Mouse (Mus musculus): ENCODE results near the gene Lrrc8b.

Lrrc8b gene

DNA sequence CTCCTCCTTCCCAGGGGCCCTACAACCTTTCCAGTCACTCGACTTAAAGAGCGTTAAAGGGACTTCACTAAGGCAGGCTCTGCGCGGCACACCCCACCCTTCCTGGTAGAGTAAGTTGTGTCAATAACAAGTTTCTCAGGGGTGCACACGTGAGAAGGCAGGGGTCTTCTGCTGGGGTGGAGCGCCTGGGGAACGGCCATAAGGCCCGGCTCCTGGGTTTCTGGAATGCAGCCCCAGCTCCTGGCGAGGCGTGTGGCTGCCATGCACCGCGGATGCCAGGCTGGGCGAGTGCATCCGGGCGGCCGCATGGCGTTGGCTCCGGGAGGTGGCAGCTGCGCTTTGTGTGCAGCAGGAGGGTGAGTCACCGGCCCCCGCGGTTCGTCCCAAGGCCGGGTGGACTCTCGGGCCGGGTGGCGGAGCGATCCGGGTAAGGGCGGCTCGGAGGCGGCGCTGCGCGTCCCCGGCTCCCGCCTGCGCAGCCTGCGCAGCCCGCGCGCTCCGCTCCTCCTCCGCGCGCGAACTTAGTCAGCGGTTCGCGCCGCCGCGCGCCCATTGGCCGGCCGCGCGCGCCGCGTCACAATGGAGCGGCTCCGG, at the start of gene Lrrc8b:
Lrrc8b (plus strand) TSS at position 578 of the 594 bp plus-strand sequence.
- ATAC-seq (ENCODE audit: low TSS enrichment) = peak; percentile 74

DNA sequence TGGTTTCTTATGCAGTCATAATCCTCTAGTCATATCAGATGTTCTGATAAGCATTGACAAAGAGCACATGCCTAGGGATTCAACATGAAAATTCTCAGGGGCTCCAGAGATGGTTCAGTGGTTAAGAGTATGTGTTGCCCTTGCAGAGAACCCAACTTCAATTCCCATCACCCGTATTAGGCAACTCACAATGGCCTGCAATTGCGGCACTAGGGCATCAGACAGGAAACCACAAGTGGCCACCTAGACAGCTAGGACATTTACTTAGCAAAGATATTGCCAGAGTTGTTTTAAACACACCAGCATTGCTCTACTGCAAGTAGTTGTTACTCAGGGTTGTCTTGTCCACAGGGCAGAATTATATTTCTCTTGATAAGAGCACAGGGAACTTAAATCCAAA, 34.1 kb upstream of the Lrrc8b start:
- no peak for ATAC-seq (ENCODE audit: low TSS enrichment)

DNA sequence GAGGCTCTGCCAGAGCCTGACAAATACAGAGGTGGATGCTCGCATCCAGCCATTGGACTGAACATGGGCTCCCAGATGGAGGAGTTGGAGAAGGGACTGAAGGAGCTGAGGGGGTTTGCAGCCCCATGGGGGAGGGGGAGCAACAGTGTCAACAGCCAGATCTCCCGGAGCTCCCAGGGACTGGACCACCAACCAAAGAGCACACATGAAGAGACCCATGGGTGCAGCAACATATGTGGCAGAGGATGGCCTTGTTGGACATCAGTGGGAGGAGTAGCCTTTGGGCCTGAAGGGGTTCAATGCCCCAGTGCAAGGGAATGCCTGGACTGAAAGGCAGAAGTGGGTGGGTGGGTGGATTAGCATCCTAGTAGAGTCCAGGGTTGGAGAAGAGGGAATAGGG, 25.2 kb upstream of the Lrrc8b start:
- no peak for ATAC-seq (ENCODE audit: low TSS enrichment)

DNA sequence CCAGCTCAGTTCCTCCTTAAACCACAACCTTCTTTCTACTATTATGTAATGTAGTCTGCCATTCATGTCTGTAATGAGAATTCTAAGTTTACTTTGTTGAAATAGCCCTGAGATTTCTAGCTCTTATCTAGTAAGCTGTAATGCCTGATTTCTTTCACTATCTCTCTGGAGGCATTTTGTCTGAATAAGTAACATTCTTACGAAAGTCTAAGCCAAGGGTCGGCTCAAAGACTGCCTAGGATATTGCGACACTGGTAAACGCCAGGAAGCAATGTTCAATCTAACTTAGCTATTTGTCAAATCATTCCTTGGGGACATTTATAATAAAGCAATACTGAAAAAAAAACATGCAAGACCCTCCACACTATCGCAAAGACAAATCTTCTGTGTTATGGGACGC, 21.8 kb upstream of the Lrrc8b start:
- no peak for ATAC-seq (ENCODE audit: low TSS enrichment)

DNA sequence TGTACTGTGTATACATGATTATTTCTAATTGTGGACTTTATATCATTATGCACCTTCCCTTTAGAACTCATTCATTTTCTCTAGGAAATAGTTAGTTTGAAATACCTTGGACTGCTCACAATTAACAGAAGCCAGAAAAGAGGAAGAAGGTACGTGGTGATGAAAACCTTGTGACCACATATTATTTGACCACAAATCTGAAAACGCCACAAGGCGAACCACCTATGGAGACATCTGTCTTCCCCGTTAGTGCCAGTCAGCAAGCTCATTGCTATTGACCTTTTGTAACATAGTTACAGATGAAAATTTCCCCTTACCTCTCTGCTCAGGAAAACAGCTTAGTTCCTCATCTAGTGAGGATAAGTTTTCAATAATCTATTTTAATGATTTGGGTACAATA, 20.4 kb upstream of the Lrrc8b start:
- no peak for ATAC-seq (ENCODE audit: low TSS enrichment)

DNA sequence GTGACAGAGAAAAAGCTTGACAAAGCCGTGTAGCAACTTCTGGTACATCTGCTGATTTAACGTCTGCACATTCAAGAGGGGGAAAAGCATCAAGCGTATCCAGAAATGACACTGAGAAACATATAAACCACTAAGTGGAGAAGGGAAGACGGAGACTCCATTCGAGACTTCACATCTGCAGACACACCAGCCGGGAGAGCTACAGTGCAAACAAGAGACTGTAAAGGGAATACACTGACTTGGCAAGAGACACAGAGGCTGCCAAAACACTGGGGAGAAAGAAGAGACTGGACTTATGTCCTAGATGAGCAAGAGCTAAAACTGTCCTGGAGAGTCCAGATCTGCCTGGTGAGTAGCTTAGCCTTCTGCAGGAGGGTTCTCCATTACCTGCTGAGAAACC, 16.6 kb upstream of the Lrrc8b start:
- no peak for ATAC-seq (ENCODE audit: low TSS enrichment)

DNA sequence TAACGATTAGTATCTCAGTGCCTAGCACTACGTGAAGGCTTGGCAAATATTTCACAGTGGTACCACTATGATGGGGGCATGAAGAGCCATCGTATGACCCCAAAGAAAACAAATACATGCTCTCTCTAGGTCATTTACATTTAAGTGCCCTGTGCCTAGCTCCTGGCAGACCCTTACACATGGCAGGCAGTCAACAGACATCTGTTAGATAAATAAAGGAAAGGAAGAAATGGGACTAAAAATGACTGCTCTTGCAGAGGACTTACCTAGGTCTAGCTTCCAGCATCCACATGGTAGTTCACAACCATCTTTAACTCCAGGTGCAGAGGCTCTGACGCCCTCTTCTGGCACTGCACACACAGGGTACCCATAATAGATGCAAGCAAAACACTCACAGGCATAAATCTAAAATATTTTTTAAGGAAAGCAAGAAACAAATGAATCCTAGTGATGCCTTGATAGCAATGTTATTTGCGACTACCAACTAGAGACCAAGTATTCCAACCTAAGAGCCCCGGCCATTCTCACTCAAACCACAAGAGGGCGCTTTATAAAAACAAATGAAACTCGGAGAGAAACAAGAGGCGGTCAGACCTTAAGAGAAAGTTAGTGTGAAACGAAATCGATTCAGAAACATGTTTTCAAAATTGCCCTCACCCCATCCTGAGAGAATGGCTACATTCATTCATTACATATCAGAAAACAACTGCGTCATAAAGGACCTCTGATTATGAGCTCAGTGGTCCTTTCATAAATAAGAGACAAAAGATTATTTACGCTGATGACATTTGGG, 15.7 kb upstream of the Lrrc8b start:
- ATAC-seq (ENCODE audit: low TSS enrichment) = peak; percentile 84

DNA sequence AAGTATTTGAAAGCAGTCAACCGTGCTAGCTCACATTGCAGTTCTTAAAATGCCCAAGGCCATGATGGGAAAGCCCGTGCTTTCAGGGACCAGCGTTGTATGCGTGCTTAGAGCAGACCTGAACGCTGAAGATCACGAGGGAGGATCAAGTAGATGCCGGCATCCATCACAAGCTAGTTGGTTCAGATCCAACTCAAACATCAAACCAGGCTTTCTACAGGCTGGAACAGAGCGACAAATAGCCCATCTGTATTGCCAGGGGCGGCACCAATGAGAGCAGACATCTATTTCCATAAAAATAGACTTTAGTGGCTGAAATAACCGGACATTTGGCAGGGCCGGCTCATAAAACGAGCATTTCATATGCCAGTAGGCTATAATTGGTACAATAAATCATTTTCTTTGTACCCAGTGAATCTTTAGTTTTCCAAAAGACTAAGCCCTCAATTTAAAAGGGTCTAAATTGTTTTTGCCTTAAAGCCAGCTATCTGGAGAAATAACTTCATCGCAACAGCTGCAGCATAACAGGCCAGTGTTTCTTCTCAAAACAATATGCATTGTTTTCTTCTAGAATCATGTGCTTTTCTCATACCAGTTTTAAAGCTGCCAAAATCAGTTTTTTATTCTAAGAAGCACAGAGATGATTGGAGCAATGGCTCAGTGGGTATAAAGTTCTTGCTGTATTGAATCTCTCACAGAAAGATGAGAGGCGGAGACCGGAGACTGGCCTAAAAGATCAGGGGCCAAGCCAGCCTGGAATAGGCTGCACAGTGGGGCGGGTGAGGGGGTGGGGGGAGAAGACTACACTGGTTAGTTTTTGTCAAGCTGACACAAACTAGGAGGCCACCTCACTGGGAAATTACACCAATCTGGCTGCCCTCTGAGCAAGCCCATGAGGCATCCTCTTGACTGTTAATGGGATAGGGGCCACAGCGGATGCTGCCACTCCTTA, 14.9 kb upstream of the Lrrc8b start:
- ATAC-seq (ENCODE audit: low TSS enrichment) = peak; percentile 53

DNA sequence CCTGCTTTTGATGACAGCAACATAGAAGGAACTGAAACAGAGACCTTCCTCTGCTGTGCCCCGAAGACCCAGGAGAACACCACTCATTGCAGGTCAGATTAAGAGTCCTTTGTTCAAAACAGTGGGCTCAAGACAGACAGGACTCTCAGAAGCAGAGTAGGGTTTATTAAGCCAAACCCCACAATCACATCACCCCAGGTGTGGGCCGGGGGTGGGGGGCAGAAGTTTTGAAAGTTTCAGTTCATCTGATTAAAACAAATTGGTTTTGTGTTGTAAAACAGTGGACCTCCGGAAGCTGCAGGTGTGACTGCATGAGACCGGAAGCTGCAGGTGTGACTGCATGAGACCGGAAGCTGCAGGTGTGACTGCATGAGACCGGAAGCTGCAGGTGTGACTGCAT, 14.0 kb upstream of the Lrrc8b start:
- ATAC-seq (ENCODE audit: low TSS enrichment) = no peak

DNA sequence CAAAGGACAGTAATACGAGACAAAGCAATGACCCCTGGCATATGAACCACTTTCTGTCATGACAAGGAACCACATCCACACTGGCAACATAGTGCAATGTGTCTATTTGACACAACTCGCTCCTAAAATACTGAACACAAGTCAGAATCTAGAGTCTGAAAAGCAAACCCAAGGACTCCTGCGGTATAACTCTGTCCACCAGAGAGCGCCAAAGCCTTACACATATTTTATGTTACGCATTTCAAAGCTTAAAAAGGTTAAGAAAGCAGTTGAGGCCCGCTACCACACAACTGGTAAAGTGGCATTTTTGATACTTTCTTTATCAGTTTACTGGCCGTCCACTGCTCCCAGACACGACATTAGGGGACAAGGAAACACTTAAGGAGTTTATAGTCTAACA, 10.6 kb upstream of the Lrrc8b start:
- ATAC-seq (ENCODE audit: low TSS enrichment) = peak; percentile 47

DNA sequence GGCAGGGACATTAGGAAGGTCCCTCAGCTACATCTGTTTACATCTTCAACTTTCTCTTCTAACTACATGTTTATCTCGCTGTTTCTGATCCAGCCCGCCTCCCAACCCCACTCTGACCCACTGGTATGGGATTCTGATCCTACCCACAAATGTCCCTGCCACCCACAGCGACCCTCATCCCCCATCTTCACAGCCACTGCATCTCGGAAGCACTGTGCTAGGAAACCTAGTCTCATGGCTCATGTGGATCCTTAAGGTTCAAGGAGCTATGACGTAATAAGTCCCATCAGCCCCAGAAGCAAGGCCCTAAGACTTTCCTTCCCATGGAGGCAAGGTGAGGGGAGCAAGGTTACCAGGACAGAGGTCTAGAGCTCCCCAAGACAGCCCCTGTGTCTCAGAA, 7.9 kb upstream of the Lrrc8b start:
- no peak for ATAC-seq (ENCODE audit: low TSS enrichment)

DNA sequence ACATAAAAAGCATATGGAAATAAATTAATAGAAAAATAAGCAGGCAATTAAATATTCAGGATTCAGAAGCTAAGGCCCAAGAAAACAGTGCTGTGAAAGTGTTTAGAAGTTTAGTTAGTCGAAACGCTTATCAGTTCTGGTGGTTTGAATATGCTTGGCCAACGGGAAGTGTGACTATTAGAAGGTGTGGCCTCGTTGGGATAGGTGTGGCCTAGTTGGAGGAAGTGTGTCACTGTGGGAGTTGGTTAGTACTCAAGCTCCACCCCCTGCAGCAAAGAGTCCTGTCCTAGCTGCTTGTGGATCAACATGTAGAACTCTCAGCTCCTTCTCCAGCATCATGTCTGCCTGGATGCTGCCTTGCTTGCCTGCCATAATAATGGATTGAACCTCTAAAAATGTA, 6.5 kb upstream of the Lrrc8b start:
- no peak for ATAC-seq (ENCODE audit: low TSS enrichment)

DNA sequence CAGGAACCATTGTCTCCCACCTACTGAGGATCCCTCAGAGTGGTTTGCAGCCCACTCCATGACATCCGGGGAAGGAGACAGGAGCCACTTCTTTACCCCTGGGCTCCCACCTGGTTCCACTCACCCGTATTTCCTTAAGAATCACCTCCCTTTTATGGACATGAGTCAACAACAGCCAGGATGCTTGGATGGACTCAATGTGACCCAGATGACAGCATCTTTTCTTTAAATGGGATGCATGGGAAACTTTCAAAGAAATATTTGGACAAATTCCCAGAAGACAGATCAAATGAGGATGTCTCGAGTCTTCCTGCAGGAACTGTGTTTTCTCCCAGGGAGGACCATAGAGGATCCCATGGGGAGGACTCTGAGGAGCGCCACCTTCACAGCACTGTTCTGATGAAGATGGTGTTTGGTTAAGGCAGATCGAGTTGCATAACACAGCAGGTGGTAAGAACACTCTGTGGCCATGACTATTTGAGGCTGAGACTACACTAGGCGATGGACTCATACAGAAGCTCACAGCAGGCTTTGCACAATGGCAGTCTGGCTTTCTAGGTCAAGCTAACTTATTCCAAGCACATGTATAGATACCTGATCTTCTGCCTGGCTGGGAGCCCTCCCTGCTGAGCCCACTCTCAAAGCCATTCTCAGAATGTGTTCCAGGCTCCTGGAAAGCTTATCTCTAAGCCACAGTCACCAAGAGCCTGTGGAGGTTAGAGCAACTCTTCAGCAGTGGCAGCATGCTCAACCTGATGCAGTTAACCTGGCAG, 4.9 kb upstream of the Lrrc8b start:
- peak; percentile 54 for ATAC-seq (ENCODE audit: low TSS enrichment)

DNA sequence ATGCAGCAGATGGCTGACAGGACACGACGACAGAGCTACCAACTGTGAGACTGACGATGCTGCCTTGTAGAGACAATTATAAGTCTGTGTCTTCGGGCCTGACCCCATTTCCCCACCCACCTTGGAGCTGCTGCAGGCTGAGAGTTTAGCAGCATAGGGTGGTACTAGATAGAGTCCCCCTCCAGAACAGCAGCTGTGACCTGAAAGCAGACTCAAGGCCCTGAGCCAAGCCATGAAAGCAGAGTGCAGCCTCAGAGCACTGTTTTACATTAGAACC, 4.3 kb upstream of the Lrrc8b start:
- no peak; the same call in 1 of the 2 replicates for ATAC-seq (ENCODE audit: low TSS enrichment)

DNA sequence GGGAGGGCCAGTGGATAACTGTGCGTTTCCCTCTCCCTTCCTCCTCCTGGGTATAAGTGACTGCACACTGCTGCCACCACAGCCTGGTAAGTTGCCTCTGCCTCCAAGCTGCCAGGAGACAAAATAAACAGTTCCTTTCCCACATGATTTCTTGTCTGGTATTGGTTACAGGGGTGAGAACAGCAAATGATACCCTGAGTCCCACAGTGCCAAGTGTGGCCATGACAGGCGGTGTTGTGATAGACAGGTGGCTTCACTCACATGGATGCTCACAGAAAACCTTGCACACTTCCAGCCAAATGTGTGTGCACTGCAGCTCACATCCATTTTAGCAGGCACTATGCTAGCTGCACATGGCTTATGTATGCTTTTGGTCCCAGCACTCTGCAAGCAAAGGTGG, 3.8 kb upstream of the Lrrc8b start:
- ATAC-seq (ENCODE audit: low TSS enrichment) = no peak

DNA sequence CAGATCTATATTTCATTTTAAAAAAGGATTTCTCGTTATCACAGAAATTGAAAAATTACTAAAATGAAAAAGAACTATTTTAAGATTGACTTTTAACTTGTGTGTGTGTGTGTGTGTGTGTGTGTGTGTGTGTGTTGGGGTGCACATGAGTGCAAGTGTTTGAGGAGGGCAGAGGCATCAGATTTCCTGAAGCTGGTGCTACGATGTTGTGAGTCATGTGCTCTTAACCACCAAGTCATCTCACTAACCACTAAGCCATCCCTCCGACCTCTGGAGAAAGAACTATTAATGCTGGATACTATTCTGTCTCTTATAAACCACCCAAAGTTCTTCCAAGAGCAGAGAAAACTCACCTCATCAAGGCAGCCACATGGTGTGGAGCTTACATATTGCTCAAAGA, 2.9 kb upstream of the Lrrc8b start:
- ATAC-seq (ENCODE audit: low TSS enrichment) = no peak

DNA sequence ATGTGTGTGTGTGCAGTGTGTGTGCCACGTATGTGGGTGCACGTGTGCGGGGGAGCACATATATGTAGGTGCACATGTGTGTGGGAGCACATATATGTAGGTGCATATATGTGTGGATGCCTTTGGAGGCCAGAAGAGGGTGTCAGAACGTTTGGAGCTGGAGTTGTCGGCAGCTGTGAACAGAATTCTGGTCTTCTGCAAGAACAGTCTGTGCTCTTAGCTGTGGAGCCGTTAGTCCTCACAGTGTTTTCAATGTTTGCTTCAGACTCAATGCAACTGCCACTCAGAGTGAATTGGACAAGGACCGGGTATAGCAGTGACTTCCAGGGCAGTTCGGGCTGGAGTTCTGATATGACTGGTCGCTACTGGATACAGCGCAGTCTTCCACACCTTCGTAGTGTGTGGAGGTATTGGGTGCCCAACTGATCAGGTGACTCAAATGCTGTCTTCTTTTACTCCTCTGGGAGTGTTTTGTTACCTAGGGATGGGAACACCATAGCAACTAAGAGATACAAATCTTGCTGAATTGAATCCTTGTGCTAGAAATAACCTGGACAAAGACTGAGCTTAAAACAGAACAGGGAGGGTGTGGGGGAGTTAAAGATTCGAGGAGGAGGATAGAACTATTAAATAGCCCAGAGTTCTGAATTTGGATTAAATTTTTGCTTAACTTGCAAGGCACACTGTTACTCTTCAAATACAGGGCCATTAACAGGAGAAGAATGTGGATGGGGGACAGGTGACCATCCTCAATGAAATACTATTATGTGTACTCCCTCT, 1.0 kb upstream of the Lrrc8b start:
- ATAC-seq (ENCODE audit: low TSS enrichment) = peak; percentile 18; the same call in 1 of the 2 replicates

DNA sequence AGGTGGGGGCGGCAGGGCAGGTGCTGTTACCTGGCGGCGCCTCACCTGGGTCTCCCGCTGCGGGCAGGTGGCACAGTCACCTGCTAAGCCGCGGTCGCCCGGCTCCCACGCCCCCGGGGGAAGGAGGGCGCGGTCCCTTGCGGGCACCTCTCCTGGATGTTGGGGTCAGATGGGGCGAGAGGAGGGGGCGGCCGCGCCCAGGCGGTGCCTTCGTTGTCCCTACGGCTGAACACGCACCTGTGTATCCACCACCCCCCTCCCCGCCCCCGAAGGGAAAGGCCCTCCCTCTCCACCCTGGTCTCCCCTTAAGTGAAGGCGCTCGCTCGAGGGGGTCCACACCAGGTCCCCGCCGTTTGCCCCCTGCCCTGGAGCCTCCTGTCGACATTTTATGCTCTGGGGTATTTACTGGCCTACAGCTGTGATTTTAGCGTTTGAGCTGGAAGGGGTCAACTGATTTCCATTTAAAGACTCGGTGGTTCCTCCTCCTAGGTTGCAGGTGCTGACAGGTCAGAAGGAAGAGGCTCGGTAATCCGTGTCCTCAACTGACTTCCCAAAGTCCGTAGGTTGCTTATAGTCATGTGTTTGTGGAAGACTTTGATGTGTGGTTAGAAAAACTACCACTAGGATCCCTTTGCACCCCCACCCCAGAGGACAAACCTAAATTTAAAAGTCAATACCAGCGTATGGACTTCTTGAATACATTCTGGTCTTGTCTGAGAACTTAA, 538 bp downstream of the Lrrc8b start:
- ATAC-seq (ENCODE audit: low TSS enrichment) = no peak

DNA sequence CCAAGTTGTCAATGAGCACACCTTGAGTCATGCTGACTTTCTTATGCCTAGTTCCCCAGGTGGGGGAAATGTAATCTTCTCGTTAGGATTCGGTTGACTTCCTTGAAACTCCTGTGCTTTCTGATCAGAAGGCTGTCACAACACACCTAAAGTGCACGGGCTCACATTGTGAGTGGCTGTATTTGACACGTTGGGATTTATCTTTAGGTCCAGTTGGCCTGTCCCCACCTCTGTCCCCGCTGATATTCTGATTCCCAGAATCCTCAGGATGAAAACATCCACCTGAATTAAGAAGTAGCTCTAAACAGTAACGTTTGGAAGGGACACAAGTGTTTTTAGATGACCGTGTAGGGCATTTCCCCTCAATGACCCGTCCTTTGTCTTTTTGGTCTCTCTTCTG, 1.6 kb downstream of the Lrrc8b start:
- ATAC-seq (ENCODE audit: low TSS enrichment) = no peak

DNA sequence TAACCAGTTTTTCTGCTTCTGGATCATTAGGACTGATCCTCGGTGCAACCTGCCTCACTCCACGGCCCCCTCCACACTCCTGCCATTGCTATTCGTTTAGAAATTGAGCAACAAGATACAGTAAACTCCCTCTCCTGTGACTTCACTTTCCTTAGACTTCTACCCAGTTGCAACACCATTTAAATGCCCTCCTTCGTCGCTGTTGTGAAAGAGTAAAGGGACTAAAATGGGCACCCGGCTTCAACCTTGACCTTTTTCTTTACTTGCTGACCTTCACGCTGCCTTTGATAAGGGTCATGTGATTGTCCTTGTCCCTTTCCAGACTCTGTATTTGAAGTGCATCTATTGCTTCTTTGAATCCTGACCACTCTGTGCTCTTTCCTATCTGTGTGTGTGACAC, 2.8 kb downstream of the Lrrc8b start:
- ATAC-seq (ENCODE audit: low TSS enrichment) = no peak

DNA sequence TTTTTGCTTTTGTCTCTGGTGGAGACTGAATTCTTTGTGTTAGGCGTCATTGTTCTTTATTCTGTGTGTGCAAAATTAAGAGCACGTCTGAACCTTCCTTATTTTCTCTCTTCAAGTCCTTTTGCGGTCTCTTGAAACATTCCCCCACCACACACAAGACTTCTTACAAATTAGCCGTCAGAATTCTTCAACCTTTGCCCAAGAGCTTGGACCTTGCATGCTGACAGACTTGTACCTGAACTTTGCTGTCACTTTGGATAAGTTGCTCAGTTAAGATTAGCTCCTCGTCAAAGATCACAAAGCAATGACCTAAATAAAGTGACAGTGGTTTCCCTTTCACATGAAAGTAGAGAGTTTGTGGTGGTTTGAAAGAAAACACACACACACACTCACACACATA, 3.3 kb downstream of the Lrrc8b start:
- no peak for ATAC-seq (ENCODE audit: low TSS enrichment)

Measured in frontal cortex, adult (tissue).